Mouse (Mus musculus): Measurements from ENCODE around the gene Eomes. TPM values are rescaled to one million over a fixed set of nuclear protein-coding genes. Genes with fewer than 3 reads are reported as not detected.

Gene Eomes
- total RNA-seq, 2 experiments from 2014 or later: 1.3 TPM

DNA sequence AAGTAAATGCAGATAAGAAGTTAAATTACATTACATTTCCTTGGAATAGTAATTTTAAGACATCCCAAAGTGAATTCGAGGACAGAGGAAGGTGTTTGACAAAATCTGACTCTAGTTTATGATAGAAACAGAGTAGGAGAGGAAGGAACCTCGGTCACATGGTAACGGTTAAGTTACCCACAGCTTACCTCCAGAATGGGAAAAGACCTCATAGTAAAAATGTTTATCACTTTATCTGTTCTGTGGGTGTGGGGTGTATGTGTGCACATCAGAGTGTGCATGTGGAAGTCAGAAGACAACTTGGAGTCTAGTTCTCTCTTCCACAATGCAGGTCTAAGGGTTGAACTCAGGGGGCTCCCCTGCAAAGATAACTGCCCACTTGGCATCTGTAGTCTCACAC is 38.1 kb downstream of the Eomes start:
- no peak for DNase-seq (ENCODE audit: extremely low spot score in 1 of 2, low spot score in 1 of 2)

DNA sequence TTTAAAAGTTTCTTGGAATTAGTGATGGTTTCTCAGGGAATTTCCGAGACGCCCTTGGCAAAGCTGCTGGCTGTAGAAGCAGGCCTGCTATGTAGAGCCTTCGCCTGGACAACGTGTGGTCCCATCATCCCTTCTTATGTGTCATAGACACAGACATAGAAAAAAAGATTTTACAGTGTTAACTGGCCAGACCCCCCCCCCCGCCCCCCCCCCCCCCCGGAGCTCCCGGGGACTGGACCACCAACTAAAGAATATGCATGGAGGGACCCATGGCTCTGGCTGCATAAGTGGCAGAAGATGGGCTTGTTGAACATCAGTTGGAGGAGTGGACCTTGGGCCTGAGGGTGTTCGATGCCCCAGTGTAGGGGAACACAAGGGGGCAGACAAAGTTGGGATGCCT is 39.6 kb downstream of the Eomes start:
- DNase-seq (ENCODE audit: extremely low spot score in 1 of 2, low spot score in 1 of 2): no peak

DNA sequence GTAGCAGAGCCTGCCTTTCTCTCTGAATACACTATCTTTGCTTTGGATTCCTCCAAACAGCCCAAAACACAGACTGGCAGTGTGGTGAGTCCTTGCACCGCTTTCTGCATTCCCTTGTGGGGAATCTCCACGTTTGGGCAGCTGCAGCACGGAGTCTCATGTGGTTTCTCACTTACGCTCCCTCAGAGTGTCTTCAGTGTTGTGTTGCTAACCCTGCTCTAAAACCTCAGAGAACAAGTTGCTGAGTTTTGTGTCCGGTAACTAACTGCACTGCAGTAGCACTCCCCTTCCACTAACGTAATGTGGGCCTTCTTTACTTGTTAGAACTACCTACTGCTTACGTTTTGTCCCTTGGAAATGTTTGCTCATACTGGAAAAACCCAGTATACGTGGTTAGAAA is 41.1 kb downstream of the Eomes start:
- no peak for DNase-seq (ENCODE audit: extremely low spot score in 1 of 2, low spot score in 1 of 2)

DNA sequence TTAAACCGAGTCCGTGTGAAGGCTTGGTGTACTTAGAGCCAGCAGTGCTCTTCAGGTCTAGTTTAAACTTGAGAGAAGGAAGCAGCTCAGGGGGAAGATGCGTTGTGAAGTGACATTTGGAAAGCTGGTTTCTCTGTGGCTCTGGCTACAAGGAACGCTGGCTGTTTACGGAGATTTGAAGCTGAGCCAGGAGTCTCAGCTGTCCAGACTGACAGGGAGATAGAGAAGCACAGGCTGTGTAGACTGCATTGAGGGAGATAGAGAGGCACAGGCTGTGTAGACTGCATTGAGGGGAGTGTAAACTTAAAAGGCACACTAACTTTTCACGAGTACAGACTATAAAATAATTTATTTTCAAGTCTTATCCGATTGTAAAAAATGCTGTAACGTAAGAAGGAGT is 42.0 kb downstream of the Eomes start:
- no peak for DNase-seq (ENCODE audit: extremely low spot score in 1 of 2, low spot score in 1 of 2)

DNA sequence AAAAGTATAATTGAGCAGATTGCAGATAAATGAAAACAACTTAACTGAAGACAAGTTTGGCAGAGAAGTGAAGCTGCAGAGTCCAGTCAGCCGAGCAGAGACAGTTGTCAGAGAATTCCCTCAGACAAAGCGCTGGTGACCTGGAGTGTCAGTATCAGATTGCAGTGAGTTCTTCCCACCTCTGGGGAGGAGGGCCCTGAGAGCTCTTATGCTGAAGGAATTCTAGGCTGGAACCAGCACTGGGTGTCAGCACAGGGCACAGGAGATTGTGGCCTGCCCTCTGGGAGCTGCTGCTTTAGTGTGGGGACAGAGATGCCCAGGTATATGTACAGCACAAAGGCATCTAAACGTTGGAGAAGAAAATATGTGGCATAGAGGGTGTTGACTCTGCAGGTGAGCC is 42.8 kb downstream of the Eomes start:
- no peak for DNase-seq (ENCODE audit: extremely low spot score in 1 of 2, low spot score in 1 of 2)

DNA sequence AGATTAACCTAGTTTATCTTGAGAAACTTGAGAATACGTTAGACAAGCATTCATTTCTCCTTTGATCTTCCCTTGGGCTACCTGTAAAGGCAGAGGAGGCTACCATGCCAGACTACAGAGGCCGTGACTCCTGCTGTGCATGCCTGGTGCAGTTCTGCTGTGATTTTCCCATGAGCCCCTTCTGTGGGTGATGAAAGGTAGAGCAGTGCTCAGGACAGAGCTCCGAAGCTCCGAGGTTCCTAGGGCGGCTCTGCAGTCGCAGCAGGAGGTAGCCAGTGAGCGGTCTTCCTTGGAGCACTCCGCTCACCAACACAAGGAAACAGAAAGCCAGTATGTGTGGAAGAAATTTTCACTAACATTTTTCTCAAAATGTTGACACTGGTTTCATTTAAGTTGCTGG is 43.6 kb downstream of the Eomes start:
- DNase-seq (ENCODE audit: extremely low spot score in 1 of 2, low spot score in 1 of 2): no peak

DNA sequence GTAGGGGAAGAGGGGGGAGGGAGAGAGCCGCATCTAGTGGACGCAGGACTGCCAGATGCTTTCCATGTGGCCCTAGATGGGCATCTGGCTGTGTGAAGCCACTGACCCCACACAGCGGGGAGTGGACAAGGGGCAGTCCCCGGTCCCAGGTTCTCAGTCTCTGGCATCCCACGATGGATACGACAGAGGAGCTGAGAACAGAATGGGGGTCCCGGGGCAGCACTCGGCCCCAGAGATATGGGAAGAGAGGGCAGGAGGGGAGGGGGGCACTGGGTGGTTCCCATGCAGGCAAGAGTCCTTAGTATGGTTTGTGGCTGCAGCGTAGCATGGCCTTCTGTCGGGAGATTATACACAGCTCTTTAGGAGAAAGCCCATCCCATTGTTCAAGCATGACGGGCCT is 45.7 kb downstream of the Eomes start:
- no peak for DNase-seq (ENCODE audit: extremely low spot score in 1 of 2, low spot score in 1 of 2)

DNA sequence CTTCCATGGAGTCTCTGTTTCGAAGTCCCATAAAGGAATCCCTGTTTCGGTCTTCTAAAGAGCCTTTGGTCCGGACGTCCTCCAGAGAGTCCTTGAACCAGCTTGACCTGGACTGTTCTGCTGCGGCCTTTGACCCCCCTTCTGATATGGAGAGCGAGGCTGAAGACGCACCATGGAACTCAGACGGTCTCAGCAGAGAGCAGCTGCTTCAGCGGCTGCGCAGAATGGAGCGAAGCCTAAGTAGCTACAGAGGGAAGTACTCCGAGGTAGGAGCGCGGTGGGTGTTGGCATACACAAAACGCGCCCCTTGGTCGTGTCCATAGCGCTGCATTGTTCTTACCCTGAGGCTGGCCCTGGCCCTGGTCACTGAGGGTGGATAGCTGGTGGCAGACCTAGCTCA is 49.0 kb downstream of the Eomes start:
- DNase-seq (ENCODE audit: extremely low spot score in 1 of 2, low spot score in 1 of 2): no peak

DNA sequence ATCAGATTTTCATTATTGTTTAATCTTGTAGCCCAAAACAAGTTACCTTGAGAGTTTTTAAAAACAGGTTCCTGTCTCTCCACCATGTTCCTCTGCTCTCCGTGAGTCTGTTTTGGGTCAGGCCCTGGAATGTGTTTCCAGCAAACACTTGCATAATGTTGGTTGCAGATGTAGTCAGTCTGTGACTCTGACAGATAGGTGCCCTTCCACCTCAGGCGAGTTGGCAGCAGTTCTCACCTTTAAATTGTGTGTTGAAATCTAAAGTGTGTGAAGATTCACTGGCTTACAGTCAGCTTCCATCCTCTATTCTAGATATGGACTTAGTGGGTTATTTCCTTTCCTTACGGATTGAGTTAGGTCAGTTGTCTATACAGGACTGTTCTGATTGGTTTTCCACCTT is 51.8 kb downstream of the Eomes start:
- DNase-seq (ENCODE audit: extremely low spot score in 1 of 2, low spot score in 1 of 2): no peak

DNA sequence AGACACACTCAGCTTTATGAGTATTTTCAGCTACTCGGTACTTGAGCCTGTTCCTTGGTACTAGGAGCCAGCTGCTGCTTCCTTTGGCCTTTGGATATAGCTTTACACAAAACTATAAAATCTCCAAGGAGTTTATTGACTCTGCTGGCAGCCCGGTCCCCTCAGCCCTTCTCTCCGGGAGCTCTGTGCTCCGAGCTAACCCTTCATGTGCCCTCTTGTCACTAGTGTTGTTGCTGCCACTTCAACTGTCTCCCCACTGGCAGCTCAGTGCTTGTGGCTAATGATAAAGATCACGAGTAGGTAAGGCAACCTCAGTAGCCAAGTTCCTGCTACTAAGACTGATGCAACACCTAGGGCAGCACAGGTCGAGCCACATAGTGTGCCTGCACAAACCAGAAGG is 52.7 kb downstream of the Eomes start:
- no peak for DNase-seq (ENCODE audit: extremely low spot score in 1 of 2, low spot score in 1 of 2)

DNA sequence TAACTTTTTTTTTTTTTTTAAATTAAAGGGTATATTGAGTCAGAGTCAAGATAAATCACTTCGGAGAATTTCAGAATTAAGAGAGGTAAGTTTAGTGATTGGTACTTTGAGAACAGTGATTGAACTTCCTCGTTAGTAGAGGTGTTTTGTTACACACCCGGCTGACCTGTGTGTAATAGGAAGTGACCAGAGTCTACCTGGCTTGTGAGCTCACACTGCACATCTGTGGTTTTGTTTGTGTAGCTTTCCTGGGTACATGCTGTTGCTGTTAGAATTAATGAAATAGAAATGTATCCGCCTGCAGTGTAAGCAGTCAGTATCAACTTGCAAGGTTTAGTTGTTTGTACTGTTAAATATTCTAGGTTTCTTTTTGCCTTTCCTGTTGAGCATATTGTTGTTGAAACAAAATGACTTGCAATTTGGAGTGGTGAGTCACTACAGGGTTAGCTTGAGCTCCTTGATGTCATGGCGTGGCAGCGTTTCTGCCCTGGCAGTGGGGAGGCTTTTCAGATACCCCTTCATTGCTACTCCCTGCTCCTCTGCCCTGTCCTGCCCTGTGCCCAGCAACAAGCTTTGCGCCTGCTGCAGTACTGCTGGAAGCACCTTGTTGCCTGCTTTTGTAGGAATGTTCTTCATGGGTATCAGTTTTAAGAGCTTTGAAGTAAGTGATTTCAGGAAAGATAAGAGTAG is 54.6 kb downstream of the Eomes start:
- no peak for DNase-seq (ENCODE audit: extremely low spot score in 1 of 2, low spot score in 1 of 2)

Other genes starting within 250 kb of the Eomes start
- gene Golga4, start 28.1 kb downstream of the Eomes start, total RNA-seq (2021): 10 to 100 TPM; 69.2 to 98.9 TPM
- gene Itga9, start 128.5 kb downstream of the Eomes start, total RNA-seq (2021): 1 to 10 TPM; 4.9 to 5.6 TPM

All from layer of hippocampus, postnatal 25 days (tissue).